Mouse (Mus musculus) hindbrain, embryonic 14.5 days (tissue): ENCODE measurements around the gene Erbb2. TPM values are rescaled to one million over a fixed set of nuclear protein-coding genes. Genes with fewer than 3 reads are reported as not detected.

Source experiments
- ATAC-seq: fragments of 200-750 bp; cut with Nextera tagmentation; 2 replicates; pipeline ENCODE4 v1.8.0; 2017; ENCODE audit warnings: moderate number of reproducible peaks, mild to moderate bottlenecking, moderate TSS enrichment, moderate library complexity; ENCODE audit not compliant: low FRiP score
- DNase-seq: peaks from one replicate; pipeline ENCODE4 v3.0.0-alpha.2; 2015; ENCODE audit warnings: low spot score
- H3K27ac ChIP-seq: fragments of 300-500 bp; sonication (generic); 2 replicates; pipeline ENCODE4 v1.5.1; 2014; ENCODE audit warnings: mild to moderate bottlenecking, moderate library complexity
- H3K27me3 ChIP-seq: fragments of 300-500 bp; sonication (generic); 2 replicates; pipeline ENCODE4 v1.6.1; 2014; ENCODE audit warnings: mild to moderate bottlenecking, low read length, mixed read lengths; ENCODE audit not compliant: control insufficient read depth, insufficient read depth
- H3K36me3 ChIP-seq: fragments of 300-500 bp; sonication (generic); replicated peaks from 2 replicates; pipeline ENCODE4 v1.6.1; 2014; ENCODE audit not compliant: control insufficient read depth, insufficient read depth
- H3K4me1 ChIP-seq: fragments of 300-500 bp; sonication (generic); replicated peaks from 2 replicates; pipeline ENCODE4 v1.6.1; 2014; ENCODE audit warnings: antibody characterized with exemption, low read length, mixed read lengths; ENCODE audit not compliant: control insufficient read depth, insufficient read depth
- H3K4me2 ChIP-seq: fragments of 300-500 bp; sonication (generic); replicated peaks from 2 replicates; pipeline ENCODE4 v1.6.1; 2014; ENCODE audit warnings: mild to moderate bottlenecking, moderate library complexity
- H3K4me3 ChIP-seq: fragments of 300-500 bp; sonication (generic); replicated peaks from 2 replicates; pipeline ENCODE4 v1.5.1; 2014; ENCODE audit warnings: mild to moderate bottlenecking, low read length
- H3K9ac ChIP-seq: fragments of 300-500 bp; sonication (generic); 2 replicates; pipeline ENCODE4 v1.6.1; 2014
- H3K9me3 ChIP-seq: fragments of 300-500 bp; sonication (generic); 2 replicates; pipeline ENCODE4 v1.6.1; 2016; ENCODE audit warnings: low read length; ENCODE audit not compliant: control insufficient read depth
- WGBS: fragments of 180-500 bp; shearing (Covaris S2); extraction: QIAGEN DNeasy Blood & Tissue Kit; methylation state at CpG from one replicate; pipeline ENCODE4 v1.1.7; 2014; 5-methylcytosine and 5-hydroxymethylcytosine counted together
- polyA plus RNA-seq: library from polyadenylated mRNA; unstranded; fragments of >200 nt; fragmentation: Nextera tagmentation; extraction: Ambion mirVana; gene quantifications from 2 replicates; pipeline ENCODE4 v1.2.1, GENCODE M21; 2014

Gene Erbb2
- 8.9 and 10.2 TPM in 2 replicates for polyA plus RNA-seq

DNA sequence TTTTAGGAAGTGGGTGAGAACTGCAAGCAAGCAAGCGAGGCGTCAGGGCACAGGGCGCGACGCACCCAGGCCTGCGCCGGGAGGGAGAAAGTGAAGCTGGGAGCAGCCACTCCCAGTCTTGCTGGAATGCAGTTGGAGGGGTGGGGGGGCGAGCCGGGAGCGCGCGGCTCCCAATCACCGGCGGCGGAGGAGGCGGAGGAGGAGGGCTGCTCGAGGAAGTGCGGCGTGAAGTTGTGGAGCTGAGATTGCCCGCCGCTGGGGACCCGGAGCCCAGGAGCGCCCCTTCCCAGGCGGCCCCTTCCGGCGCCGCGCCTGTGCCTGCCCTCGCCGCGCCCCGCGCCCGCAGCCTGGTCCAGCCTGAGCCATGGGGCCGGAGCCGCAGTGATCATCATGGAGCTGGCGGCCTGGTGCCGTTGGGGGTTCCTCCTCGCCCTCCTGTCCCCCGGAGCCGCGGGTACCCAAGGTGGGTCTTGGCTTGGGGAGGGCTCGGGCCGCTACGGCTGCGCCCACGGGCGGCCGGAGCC, at the start of gene Erbb2:
Gene Erbb2 (plus strand): TSS at position 198 of the 524 bp plus-strand sequence.
- Histone ChIP-seq H3K4me3 (peak within 1 kb of the TSS; percentile 48), H3K27me3 (peaks cover 25% of the 10 kb centered on the region), H3K36me3 (no peaks in the 10 kb centered on the region), H3K4me1 (peaks cover 14% of the 10 kb centered on the region; the same call in 1 of the 2 replicates), H3K9ac (peak within 1 kb of the TSS; percentile 69), H3K4me2 (peak within 1 kb of the TSS; percentile 88), H3K9me3 (no peaks in the 10 kb centered on the region), H3K27ac (peak within 1 kb of the TSS; percentile 79)
- peak; percentile 76; the same call in 1 of the 2 replicates for ATAC-seq
- peak; percentile 50 for DNase-seq
- WGBS = under 1% methylated on average over 24 of the region's 49 CpGs

DNA sequence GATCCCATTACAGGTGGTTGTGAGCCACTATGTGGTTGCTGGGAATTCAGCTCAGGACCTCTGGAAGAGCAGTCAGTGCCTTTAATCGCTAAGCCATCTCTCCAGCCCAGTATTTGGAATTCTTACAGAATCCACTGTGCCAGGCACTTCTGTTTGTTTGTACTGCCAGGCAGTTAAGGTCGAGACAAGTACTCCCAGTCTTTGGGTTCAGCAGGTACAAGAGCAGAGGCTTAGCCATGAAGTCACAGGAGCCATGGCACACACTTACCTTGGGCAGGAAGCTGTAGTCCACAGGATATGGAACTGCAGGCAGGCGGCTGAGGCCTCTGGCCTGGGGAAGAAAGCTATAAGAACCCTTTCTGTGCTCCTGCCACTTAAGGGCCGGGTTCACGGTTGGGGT, 48.5 kb upstream of the Erbb2 start:
- no peaks in the 10 kb centered on the region for H3K9me3 ChIP-seq
- no peak overlapping the region for H3K9ac ChIP-seq
- H3K4me1 ChIP-seq = peaks cover 25% of the 10 kb centered on the region
- ATAC-seq = no peak
- WGBS = 96% methylated on average over 5 of the region's 5 CpGs
- H3K4me3 ChIP-seq = no peak overlapping the region
- no peak overlapping the region for H3K4me2 ChIP-seq
- H3K27me3 ChIP-seq = no peaks in the 10 kb centered on the region
- no peak overlapping the region for H3K27ac ChIP-seq
- H3K36me3 ChIP-seq = no peaks in the 10 kb centered on the region
- no peak for DNase-seq

DNA sequence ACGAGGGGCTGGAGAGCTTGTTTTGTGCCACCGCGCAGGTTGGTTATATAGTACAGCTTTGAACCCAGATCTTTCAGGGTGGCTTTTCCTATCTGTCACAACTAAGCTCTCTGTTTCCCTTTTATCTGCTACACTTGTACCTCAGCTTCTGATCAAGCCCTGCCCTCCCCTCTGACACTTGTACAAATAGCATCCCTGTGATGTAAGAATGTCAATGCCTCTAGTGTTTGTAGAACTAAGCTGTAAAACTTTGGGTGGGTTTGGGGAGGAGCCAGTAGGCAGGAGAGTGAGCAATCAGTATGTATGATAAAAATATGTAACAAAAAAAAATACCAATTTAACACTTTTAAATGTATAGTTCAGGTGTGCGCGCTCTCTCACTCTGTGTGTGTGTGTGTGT, 47.9 kb upstream of the Erbb2 start:
- DNase-seq (no peak), ATAC-seq (no peak)
- peaks cover 19% of the 10 kb centered on the region for H3K4me1 ChIP-seq
- H3K27me3 ChIP-seq = no peaks in the 10 kb centered on the region
- no peak overlapping the region for H3K4me2 ChIP-seq
- WGBS = 92% methylated on average over 5 of the region's 5 CpGs
- H3K36me3 ChIP-seq = no peaks in the 10 kb centered on the region
- H3K9me3 ChIP-seq = no peaks in the 10 kb centered on the region
- no peak overlapping the region for H3K9ac ChIP-seq
- no peak overlapping the region for H3K27ac ChIP-seq
- H3K4me3 ChIP-seq = no peak overlapping the region

DNA sequence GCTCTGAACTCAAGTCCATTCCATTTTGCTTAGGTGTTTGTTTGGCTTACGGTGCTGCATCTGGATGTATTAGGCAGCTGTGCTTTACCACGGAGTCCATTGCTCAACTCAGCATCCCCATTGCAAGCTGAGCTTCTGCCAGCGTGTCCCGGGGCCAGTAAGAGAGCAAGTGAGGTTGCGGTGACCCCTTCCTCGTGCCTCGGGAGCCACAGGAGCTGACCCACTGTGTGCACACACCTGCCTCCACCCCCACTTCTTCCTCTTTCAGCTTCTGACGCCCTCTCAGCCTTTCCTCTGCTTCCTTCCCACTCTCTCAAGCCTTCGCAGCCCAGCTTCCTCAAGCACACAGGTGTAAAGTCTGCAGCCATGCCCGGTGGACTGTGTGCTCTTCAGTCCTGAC, 46.0 kb upstream of the Erbb2 start:
- H3K4me3 ChIP-seq = no peak overlapping the region
- H3K4me1 ChIP-seq = peaks cover 8% of the 10 kb centered on the region; the same call in 1 of the 2 replicates
- DNase-seq = no peak
- H3K27ac ChIP-seq = no peak overlapping the region
- H3K27me3 ChIP-seq = no peaks in the 10 kb centered on the region
- WGBS = 74% methylated on average over 10 of the region's 10 CpGs
- H3K36me3 ChIP-seq = no peaks in the 10 kb centered on the region
- no peak overlapping the region for H3K9ac ChIP-seq
- H3K9me3 ChIP-seq = no peaks in the 10 kb centered on the region
- ATAC-seq = no peak
- no peak overlapping the region for H3K4me2 ChIP-seq

DNA sequence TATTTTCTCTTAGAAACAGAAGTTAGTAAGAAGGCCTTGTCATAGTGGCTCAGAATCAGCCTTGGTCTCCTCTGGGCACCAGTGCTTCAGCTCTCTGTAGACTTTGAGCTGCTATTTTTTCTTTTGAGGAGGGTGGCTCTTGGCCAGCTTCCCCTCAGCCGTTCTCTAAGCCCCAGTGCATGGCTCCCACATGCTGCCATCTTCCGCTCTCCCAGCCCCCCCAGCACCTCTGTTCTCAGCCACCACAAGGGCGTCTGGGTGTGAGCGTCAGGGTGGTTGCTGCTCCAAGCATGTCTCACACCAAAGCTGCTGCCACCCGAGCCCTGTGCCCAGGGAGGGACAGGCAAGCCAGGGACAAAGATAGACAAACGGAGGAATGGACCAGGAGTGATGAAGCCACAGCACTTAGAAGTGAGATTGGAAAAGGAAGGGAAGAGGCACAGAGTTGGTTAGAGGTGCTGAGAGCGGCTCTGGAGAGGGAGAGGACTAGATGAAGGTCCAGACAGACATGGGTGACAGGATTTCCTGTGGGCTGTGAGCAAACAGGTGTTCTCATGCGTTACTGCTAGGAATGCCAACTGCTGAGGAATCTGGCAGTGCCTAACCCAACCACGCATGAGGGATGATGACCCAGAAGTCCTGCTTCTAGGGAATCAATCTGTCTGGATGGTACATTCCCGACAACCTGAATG, 45.0 kb upstream of the Erbb2 start:
- H3K27me3 ChIP-seq = no peaks in the 10 kb centered on the region
- H3K9me3 ChIP-seq = no peaks in the 10 kb centered on the region
- H3K4me1 ChIP-seq = peaks cover 13% of the 10 kb centered on the region; the same call in 1 of the 2 replicates
- no peak overlapping the region for H3K27ac ChIP-seq
- H3K4me3 ChIP-seq = no peak overlapping the region
- 83% methylated on average over 10 of the region's 10 CpGs for WGBS
- no peak for ATAC-seq
- no peak overlapping the region for H3K4me2 ChIP-seq
- no peaks in the 10 kb centered on the region for H3K36me3 ChIP-seq
- DNase-seq = no peak
- no peak overlapping the region for H3K9ac ChIP-seq

DNA sequence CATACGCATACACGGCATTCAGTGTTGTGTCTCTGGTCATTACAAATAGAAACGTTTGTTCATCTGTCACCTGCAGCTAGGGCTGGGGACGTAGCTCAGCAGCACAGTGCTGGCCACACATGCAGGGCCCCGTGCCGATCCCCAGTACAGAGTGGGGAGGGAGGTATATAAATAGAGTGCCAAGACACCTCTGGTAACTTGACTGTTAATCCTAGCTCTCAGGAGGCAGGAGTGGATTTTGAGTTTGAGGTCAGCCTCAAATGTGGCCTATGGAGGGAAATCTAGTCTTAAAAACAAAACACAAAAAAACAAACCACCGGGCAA, 44.4 kb upstream of the Erbb2 start:
- H3K4me1 ChIP-seq = peaks cover 13% of the 10 kb centered on the region; the same call in 1 of the 2 replicates
- no peaks in the 10 kb centered on the region for H3K9me3 ChIP-seq
- H3K9ac ChIP-seq = no peak overlapping the region
- no peak overlapping the region for H3K27ac ChIP-seq
- ATAC-seq = no peak
- no peak for DNase-seq
- no peak overlapping the region for H3K4me3 ChIP-seq
- WGBS = 86% methylated on average over 7 of the region's 7 CpGs
- H3K36me3 ChIP-seq = no peaks in the 10 kb centered on the region
- no peaks in the 10 kb centered on the region for H3K27me3 ChIP-seq
- H3K4me2 ChIP-seq = no peak overlapping the region

DNA sequence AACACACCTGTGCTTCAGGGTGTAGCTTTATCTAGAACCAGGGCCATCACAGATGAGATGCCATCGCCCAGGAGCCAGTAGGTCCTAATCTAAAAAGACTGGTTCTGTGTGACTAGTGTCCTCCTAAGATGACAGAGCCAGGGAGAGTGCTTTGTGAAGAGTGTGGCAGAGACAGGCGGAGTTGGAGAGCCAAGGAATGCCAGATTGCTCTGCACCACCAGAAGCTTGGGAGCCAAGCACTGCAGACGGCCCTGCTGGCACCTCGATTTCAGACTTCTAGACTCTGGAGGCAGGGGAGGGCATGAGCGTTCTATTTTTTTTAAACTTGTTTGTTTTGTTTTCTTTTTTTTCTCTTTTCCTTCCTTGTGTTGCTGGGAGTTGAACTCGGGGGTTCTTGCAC, 42.9 kb upstream of the Erbb2 start:
- WGBS = 82% methylated on average over 6 of the region's 6 CpGs

DNA sequence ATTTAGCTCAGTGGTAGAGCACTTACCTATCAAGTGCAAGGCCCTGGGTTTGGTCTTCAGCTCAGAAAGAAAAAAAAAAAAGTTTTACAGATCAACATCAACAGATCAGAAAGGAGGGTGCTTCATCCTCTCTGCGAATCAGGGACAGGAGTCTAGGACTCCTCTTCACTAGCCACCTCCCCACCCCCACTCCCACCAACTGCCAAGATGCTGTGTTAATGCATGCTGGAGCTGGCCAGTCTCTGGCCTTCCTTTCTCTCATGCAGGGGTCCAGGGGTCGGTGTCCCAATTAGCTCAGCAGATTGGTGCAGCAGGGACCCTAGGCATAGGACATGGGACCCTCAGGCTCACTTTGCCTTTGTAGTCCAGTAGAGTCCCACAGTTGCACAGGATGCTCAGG, 41.7 kb upstream of the Erbb2 start:
- no peaks in the 10 kb centered on the region for H3K27me3 ChIP-seq
- WGBS = 84% methylated on average over 2 of the region's 2 CpGs

More for the DNA sequence above, 42.9 kb upstream of the Erbb2 start:
- Histone ChIP-seq H3K27ac (no peak overlapping the region), H3K9ac (no peak overlapping the region), H3K27me3 (no peaks in the 10 kb centered on the region), H3K4me3 (no peak overlapping the region), H3K9me3 (no peaks in the 10 kb centered on the region), H3K4me2 (no peak overlapping the region), H3K4me1 (peaks cover 13% of the 10 kb centered on the region; the same call in 1 of the 2 replicates), H3K36me3 (no peaks in the 10 kb centered on the region)
- ATAC-seq (no peak), DNase-seq (no peak)

DNA sequence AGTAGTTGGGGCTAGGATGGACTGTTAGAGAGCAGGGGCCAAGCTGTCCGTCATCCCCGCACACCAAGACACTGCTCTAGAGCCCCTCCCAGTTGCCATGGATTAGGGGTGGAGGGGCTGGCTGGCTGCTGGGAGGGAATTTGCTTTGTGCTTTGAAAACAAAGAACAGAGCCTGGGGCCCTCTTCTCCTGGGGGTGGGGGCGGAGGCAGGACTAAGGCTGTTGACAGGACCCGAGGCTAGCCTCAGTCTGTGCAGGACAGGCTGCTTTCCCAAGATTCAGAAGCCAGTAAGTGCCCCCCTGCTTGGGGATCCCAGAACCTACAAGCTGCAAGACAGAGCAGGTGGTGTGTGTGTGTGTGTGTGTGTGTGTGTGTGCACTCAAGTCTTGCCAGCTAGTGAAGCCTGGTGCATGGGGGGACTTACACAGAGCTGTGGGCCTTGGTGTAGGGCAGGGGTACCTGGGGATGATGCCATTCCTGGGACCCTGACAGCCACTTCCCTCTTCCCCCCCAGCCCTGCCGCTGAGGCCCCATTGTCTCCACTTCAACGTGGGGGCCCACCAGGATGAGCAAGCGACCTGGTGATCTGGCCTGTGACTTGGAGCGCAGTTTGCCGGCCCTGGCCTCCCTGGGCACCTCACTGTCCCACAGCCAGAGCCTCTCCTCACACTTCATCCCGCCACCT, 40.6 kb upstream of the Erbb2 start:
- DNase-seq (no peak), ATAC-seq (peak; percentile 49; the same call in 1 of the 2 replicates)
- Histone ChIP-seq H3K27ac (peak overlapping the region; percentile 32; the same call in 1 of the 2 replicates), H3K9me3 (no peaks in the 10 kb centered on the region), H3K9ac (0 out of 2 replicates have a peak overlapping the region, but pooled peaks have one; percentile 34), H3K4me3 (no peak overlapping the region), H3K27me3 (no peaks in the 10 kb centered on the region), H3K4me2 (0 out of 2 replicates have a peak overlapping the region, but pooled peaks have one; percentile 10), H3K4me1 (peaks cover 13% of the 10 kb centered on the region; the same call in 1 of the 2 replicates), H3K36me3 (peaks cover 23% of the 10 kb centered on the region)
- WGBS = 30% methylated on average over 9 of the region's 10 CpGs

More for the DNA sequence above, 41.7 kb upstream of the Erbb2 start:
- DNase-seq = no peak
- Histone ChIP-seq H3K9ac (no peak overlapping the region), H3K4me3 (no peak overlapping the region), H3K9me3 (no peaks in the 10 kb centered on the region), H3K4me1 (peaks cover 13% of the 10 kb centered on the region; the same call in 1 of the 2 replicates), H3K4me2 (no peak overlapping the region), H3K27ac (no peak overlapping the region), H3K36me3 (peaks cover 12% of the 10 kb centered on the region; the same call in 1 of the 2 replicates)
- no peak for ATAC-seq
